Mouse (Mus musculus): ENCODE results near the gene Ddc. TPM values are rescaled to one million over a fixed set of nuclear protein-coding genes. Genes with fewer than 3 reads are reported as not detected.

The Ddc gene
- polyA plus RNA-seq, 1 experiment from 2014 or later: 9.3 TPM

DNA sequence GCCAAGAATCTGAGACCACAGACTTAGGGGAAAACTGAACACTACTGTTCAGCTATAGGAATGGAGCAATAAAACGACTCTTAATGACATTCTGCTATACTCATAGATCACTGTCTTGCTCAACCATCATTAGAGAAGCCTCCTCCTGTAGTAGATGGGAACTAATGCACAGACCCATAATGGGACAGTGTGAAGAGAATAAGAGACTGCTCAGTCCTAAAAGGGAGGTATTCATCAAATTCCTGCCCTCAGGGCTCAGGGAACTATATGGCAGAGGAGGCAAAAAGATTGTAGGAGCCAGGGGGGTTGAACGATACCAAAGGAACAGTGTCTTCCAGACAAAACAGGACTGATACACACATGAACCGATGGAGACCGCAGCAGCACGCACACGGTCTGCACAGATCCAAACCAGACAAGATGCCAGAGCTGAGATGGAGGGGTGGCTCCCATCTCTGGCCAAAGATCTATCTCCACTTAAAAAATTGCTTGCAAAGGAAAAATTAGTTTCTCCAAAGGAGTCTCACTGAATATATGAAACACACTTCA lies 45.9 kb downstream of the Ddc start:
- Histone ChIP-seq H3K9ac (no peak overlapping the region), H3K27me3 (replicated peaks) (no peaks in the 10 kb centered on the region), H3K27ac (no peak overlapping the region), H3K9me3 (replicated peaks) (0 out of 2 replicates have a peak, but pooled peaks cover 4% of the 10 kb centered on the region), H3K4me3 (no peak overlapping the region), H3K36me3 (0 out of 2 replicates have a peak, but pooled peaks cover 4% of the 10 kb centered on the region), H3K4me1 (peaks cover 21% of the 10 kb centered on the region), H3K4me2 (no peak overlapping the region)
- no peak for ATAC-seq
- 81% methylated on average over 6 of the region's 6 CpGs for WGBS (ENCODE audit: insufficient replicate concordance)

GRCm38 (mm10) chr11:11850476-11851267 lies 47.3 kb downstream of the Ddc start:
- Histone ChIP-seq H3K4me2 (no peak overlapping the region), H3K9me3 (replicated peaks) (no peaks in the 10 kb centered on the region), H3K9ac (no peak overlapping the region), H3K36me3 (no peaks in the 10 kb centered on the region), H3K4me3 (no peak overlapping the region), H3K27ac (0 out of 2 replicates have a peak overlapping the region, but pooled peaks have one; percentile 22), H3K27me3 (replicated peaks) (no peaks in the 10 kb centered on the region), H3K4me1 (peaks cover 21% of the 10 kb centered on the region)
- ATAC-seq: peak; percentile 53
- 52% methylated on average over 6 of the region's 6 CpGs for WGBS (ENCODE audit: insufficient replicate concordance)

GRCm38 (mm10) chr11:11849513-11850311 lies 48.2 kb downstream of the Ddc start:
- 51% methylated on average over 13 of the region's 13 CpGs for WGBS (ENCODE audit: insufficient replicate concordance)

DNA sequence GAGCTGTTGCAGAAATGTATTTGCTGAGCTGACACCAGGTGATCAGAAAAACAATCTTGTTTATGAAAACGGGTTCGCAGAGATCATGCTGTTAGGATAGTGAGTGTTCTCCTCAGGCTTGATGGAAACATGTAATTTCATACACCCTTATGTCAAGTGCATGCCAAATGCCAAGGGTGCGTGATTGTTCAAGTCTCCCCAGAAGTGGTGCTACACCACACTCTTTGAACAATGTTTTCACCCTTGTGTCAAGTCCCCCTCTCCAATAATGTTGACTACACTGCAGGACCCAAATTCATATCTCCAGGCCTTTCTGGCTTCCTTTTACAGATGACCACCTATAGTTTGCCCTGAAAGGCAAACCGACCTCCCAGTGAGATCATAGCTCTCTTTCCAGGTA lies 49.5 kb downstream of the Ddc start:
- Histone ChIP-seq H3K36me3 (no peaks in the 10 kb centered on the region), H3K4me2 (no peak overlapping the region), H3K4me1 (peaks cover 30% of the 10 kb centered on the region), H3K27me3 (replicated peaks) (peaks cover 5% of the 10 kb centered on the region; the same call in 1 of the 2 replicates), H3K27ac (no peak overlapping the region), H3K9ac (no peak overlapping the region), H3K9me3 (replicated peaks) (no peaks in the 10 kb centered on the region), H3K4me3 (no peak overlapping the region)
- 69% methylated on average over 4 of the region's 4 CpGs for WGBS (ENCODE audit: insufficient replicate concordance)
- no peak for ATAC-seq

More at GRCm38 (mm10) chr11:11849513-11850311, 48.2 kb downstream of the Ddc start:
- peaks cover 21% of the 10 kb centered on the region for H3K4me1 ChIP-seq
- no peak overlapping the region for H3K27ac ChIP-seq
- no peak for ATAC-seq
- H3K4me2 ChIP-seq: no peak overlapping the region
- no peaks in the 10 kb centered on the region for H3K9me3 ChIP-seq (replicated peaks)
- H3K36me3 ChIP-seq: no peaks in the 10 kb centered on the region
- H3K4me3 ChIP-seq: no peak overlapping the region
- H3K9ac ChIP-seq: no peak overlapping the region
- H3K27me3 ChIP-seq (replicated peaks): no peaks in the 10 kb centered on the region; the same call in 1 of the 2 replicates

DNA sequence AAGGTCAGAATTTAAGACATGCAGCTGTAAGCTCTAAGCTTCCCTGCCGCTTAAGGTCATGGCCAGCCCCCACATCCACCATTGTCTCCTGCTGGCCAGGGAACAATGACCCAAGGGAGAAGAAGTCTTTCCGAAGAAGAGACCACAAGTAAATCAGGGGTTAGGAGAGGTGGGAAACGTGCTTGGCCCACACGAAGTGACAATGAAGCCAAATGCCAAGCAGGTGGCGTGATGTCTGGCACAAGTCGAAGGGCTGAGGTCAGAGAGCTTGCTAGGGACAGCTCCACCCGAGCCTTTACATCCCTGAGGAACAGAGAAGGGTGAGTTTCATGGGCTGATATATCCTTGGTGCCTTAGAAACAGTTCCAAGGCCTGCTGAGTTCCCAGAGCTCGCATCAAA lies 52.9 kb downstream of the Ddc start:
- H3K9ac ChIP-seq: no peak overlapping the region
- no peak overlapping the region for H3K27ac ChIP-seq
- peaks cover 10% of the 10 kb centered on the region; the same call in 1 of the 2 replicates for H3K27me3 ChIP-seq (replicated peaks)
- no peaks in the 10 kb centered on the region for H3K9me3 ChIP-seq (replicated peaks)
- no peak overlapping the region for H3K4me2 ChIP-seq
- H3K4me3 ChIP-seq: no peak overlapping the region
- no peaks in the 10 kb centered on the region for H3K36me3 ChIP-seq
- ATAC-seq: no peak
- 67% methylated on average over 8 of the region's 8 CpGs for WGBS (ENCODE audit: insufficient replicate concordance)
- peaks cover 51% of the 10 kb centered on the region for H3K4me1 ChIP-seq

GRCm38 (mm10) chr11:11844367-11844971 lies 53.5 kb downstream of the Ddc start:
- Histone ChIP-seq H3K4me2 (no peak overlapping the region), H3K36me3 (no peaks in the 10 kb centered on the region), H3K4me1 (peaks cover 51% of the 10 kb centered on the region), H3K9ac (no peak overlapping the region), H3K9me3 (replicated peaks) (no peaks in the 10 kb centered on the region), H3K4me3 (no peak overlapping the region), H3K27ac (no peak overlapping the region), H3K27me3 (replicated peaks) (peaks cover 10% of the 10 kb centered on the region; the same call in 1 of the 2 replicates)
- WGBS (ENCODE audit: insufficient replicate concordance): 57% methylated on average over 13 of the region's 13 CpGs
- ATAC-seq: peak; percentile 20; the same call in 1 of the 2 replicates

GRCm38 (mm10) chr11:11841590-11841989 lies 56.4 kb downstream of the Ddc start:
- H3K4me3 ChIP-seq: no peak overlapping the region
- H3K36me3 ChIP-seq: no peaks in the 10 kb centered on the region
- peak overlapping the region; percentile 56 for H3K9ac ChIP-seq
- peak overlapping the region; percentile 86 for H3K27ac ChIP-seq
- peaks cover 76% of the 10 kb centered on the region for H3K4me1 ChIP-seq
- H3K27me3 ChIP-seq (replicated peaks): peaks cover 17% of the 10 kb centered on the region
- H3K9me3 ChIP-seq (replicated peaks): no peaks in the 10 kb centered on the region
- 9% methylated on average over 4 of the region's 4 CpGs for WGBS (ENCODE audit: insufficient replicate concordance)
- peak overlapping the region; percentile 57 for H3K4me2 ChIP-seq
- ATAC-seq: peak; percentile 85

DNA sequence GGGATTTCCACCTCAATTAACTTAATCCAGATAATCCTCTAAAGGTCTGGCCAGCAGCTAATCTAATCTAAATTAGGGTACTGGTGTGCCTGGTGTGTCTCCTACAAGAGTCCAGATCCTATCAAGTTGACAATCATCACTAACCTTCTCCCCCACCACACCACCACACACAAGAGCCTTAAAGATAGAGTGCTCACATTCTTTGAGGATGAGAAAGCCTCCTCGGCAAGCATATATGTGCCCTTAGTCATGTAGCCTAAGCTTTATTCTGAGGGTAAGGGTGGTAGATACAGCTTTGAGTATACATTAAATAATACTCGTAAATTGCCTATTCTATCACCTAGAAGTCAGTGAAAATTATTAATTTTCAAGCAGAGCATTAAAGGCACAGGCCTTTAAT lies 57.2 kb downstream of the Ddc start:
- H3K4me1 ChIP-seq: peaks cover 84% of the 10 kb centered on the region
- peak overlapping the region; percentile 57 for H3K4me2 ChIP-seq
- H3K36me3 ChIP-seq: no peaks in the 10 kb centered on the region
- peak overlapping the region; percentile 86 for H3K27ac ChIP-seq
- peaks cover 17% of the 10 kb centered on the region for H3K27me3 ChIP-seq (replicated peaks)
- no peak for ATAC-seq
- H3K9ac ChIP-seq: peak overlapping the region; percentile 56
- no peaks in the 10 kb centered on the region for H3K9me3 ChIP-seq (replicated peaks)
- WGBS (ENCODE audit: insufficient replicate concordance): 49% methylated on average over 2 of the region's 2 CpGs
- H3K4me3 ChIP-seq: no peak overlapping the region

- Histone ChIP-seq H3K9ac (no peak overlapping the region), H3K36me3 (no peaks in the 10 kb centered on the region), H3K9me3 (replicated peaks) (no peaks in the 10 kb centered on the region), H3K4me3 (no peak overlapping the region), H3K27me3 (replicated peaks) (peaks cover 17% of the 10 kb centered on the region), H3K27ac (peak overlapping the region; percentile 50; the same call in 1 of the 2 replicates), H3K4me1 (peaks cover 93% of the 10 kb centered on the region), H3K4me2 (no peak overlapping the region)
- no peak for ATAC-seq
- WGBS (ENCODE audit: insufficient replicate concordance): 38% methylated on average over 7 of the region's 7 CpGs
Observed at GRCm38 (mm10) chr11:11839874-11840273, 58.1 kb downstream of the Ddc start.

GRCm38 (mm10) chr11:11837384-11837783 lies 60.6 kb downstream of the Ddc start:
- Histone ChIP-seq H3K4me2 (peak overlapping the region; percentile 79), H3K9me3 (replicated peaks) (no peaks in the 10 kb centered on the region), H3K9ac (peak overlapping the region; percentile 60), H3K27me3 (replicated peaks) (peaks cover 11% of the 10 kb centered on the region), H3K36me3 (no peaks in the 10 kb centered on the region), H3K4me3 (peak overlapping the region; percentile 49), H3K4me1 (peaks cover 98% of the 10 kb centered on the region), H3K27ac (peak overlapping the region; percentile 80)
- no peak for ATAC-seq
- WGBS (ENCODE audit: insufficient replicate concordance): 51% methylated on average over 5 of the region's 5 CpGs

DNA sequence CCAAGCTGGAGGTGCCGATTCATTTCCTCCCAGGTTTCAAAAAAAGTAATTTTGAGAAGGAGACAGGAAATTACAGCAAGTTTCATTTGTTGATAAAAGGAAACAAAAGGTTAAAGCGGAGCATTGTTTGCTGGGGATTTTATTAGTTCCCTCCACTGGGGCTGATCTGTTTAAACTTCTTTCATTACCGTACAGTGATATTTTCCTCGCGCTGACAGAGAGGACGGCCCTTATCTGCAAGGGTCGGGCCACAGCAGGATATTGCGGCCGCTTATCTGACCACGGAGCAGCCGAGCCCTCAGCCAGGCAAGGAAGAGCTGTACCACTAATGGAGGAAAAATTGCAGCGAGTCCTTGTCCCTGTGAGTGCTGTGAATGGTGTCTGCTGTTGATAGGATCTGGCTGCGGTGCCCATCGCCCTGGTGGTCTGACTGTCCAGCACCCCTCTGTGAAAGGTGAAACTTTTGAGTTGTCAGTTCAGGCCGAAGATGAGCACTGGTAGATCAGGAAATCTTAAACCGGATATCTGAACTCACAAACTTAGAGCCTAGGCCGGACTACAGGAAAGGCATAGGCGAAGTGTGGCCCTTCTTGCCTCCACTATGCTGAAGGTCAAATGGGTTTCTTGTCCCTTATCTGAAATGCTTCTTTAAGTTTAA lies 61.1 kb downstream of the Ddc start:
- peaks cover 16% of the 10 kb centered on the region for H3K27me3 ChIP-seq (replicated peaks)
- H3K4me1 ChIP-seq: peaks cover 98% of the 10 kb centered on the region
- peak; percentile 88 for ATAC-seq
- WGBS (ENCODE audit: insufficient replicate concordance): 2% methylated on average over 18 of the region's 18 CpGs
- H3K9ac ChIP-seq: peak overlapping the region; percentile 60
- H3K36me3 ChIP-seq: no peaks in the 10 kb centered on the region
- peak overlapping the region; percentile 79 for H3K4me2 ChIP-seq
- no peaks in the 10 kb centered on the region for H3K9me3 ChIP-seq (replicated peaks)
- peak overlapping the region; percentile 49 for H3K4me3 ChIP-seq
- peak overlapping the region; percentile 80 for H3K27ac ChIP-seq

Data from liver, embryonic 12.5 days (tissue).